Mouse (Mus musculus) testis, adult 2 months (tissue): Measurements from ENCODE around the gene Uvrag. TPM values are rescaled to one million over a fixed set of nuclear protein-coding genes. Genes with fewer than 3 reads are reported as not detected.

Experiments
- H3K27ac ChIP-seq: fragments of 200-500 bp; 2 replicates; pipeline ENCODE4 v1.5.1; 2012; ENCODE audit warnings: low read depth, low read length; ENCODE audit not compliant: control insufficient read depth, insufficient read depth
- H3K27me3 ChIP-seq: fragments of 200-500 bp; 2 replicates; pipeline ENCODE4 v1.6.1; 2012; ENCODE audit warnings: mild to moderate bottlenecking, low read length, moderate library complexity; ENCODE audit not compliant: control insufficient read depth, insufficient read depth
- H3K36me3 ChIP-seq: fragments of 200-500 bp; 2 replicates; pipeline ENCODE4 v1.6.1; 2012; ENCODE audit warnings: mild to moderate bottlenecking, low read length; ENCODE audit not compliant: control insufficient read depth, insufficient read depth
- H3K4me1 ChIP-seq: fragments of 200-500 bp; 2 replicates; pipeline ENCODE4 v1.6.1; 2012; ENCODE audit warnings: low read length; ENCODE audit not compliant: control insufficient read depth, insufficient read depth
- H3K4me3 ChIP-seq: fragments of 200-500 bp; 2 replicates; pipeline ENCODE4 v1.5.1; 2012; ENCODE audit warnings: low read depth, mild to moderate bottlenecking, low read length, moderate library complexity, mixed read lengths; ENCODE audit not compliant: control insufficient read depth
- CTCF ChIP-seq: fragments of 200-500 bp; IDR thresholded peaks from 2 replicates; pipeline ENCODE4 v1.5.1; 2012; ENCODE audit warnings: low read depth, mild to moderate bottlenecking, inconsistent platforms, low read length, moderate library complexity; ENCODE audit not compliant: control insufficient read depth, insufficient read depth, insufficient replicate concordance
- POLR2A ChIP-seq: fragments of 200-500 bp; IDR thresholded peaks from 2 replicates; pipeline ENCODE4 v1.6.1; 2012; ENCODE audit warnings: low read depth, mild to moderate bottlenecking, inconsistent platforms, low read length, moderate library complexity; ENCODE audit not compliant: control insufficient read depth
- polyA plus RNA-seq: library from polyadenylated mRNA; depleted of rRNA; stranded (reverse); fragments of >200 nt; gene quantifications from 2 replicates; pipeline ENCODE4 v1.2.3, GENCODE M21; 2012

Uvrag gene
- polyA plus RNA-seq, 1 experiment = 2.6 TPM

DNA sequence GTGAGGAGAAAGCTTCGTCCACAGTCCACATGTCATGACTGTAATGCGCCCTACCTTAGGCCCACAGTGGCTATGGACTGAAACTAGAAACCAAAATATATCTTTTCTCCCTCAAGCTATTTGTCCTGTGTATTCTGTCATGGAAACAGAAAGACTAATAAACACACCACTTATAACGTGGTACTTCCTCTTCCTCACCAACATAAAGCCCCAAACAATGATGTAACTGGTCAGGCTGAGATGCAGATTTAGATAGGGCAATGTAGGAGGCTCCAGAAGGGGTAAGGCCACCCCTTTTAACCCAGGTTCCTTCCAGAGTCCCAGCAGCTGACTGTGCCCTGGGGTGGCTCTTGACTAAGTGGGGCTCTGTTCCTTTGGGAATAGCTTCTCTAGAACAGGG, 91.0 kb downstream of the Uvrag start:
- H3K36me3 ChIP-seq = no peaks in the 10 kb centered on the region

DNA sequence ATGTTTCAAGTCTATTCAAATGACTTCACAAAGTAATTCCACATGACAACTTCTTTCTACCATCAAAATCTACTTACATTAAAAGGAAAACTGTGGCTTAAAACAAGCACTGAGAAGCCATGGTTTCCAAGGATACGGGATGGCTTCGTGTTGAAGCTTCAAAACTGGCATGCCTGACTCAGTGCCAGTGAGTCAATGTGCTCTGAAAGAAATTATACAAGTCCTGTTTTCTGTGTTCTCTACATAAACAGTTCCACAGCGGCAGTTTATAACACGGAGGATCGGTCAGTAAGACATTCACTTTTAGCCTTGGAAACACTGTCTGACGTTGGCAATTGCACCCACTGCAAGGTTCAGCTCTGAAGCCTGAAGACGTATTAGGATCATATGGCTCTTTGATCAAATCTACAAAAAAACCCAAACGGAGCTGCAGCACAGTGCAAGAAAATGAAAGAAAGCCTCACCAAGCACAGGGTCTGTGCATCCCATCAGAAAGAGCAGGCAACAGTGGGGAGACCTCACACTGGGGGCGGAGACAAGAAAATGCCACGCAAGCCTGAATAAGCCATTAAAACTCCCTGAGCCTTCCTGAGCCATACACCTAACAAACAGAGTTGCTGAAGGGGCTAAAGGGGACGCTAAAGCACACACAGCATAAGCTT, 94.3 kb downstream of the Uvrag start:
- TF ChIP-seq CTCF (no peak), POLR2A (no peak)
- Histone ChIP-seq H3K27ac (no peak overlapping the region), H3K27me3 (no peaks in the 10 kb centered on the region), H3K4me1 (no peaks in the 10 kb centered on the region), H3K4me3 (no peak overlapping the region), H3K36me3 (no peaks in the 10 kb centered on the region)

More for the DNA sequence above, 91.0 kb downstream of the Uvrag start:
- TF ChIP-seq CTCF = no peak
- no peak for TF ChIP-seq POLR2A
- Histone ChIP-seq H3K4me3 (no peak overlapping the region), H3K27me3 (no peaks in the 10 kb centered on the region), H3K27ac (no peak overlapping the region), H3K4me1 (no peaks in the 10 kb centered on the region)

DNA sequence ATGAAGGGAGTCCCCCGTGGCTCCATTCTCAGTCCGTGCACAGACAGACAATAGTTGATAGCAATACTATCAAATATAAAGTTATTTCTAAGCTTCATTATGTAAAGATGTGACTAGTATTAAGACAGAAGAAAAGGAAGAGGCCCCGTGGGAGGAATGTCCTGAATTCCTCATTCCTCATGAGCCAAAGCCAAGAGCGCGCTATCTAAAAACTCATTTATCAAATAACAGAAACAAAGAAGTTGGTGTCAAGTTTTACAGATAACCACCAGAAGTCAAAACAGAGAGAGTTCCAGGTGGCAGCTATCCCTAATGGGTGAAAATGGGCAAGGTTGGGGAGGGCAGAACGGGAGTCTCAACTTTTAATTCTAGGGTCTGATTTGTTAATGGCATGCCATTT, 95.4 kb downstream of the Uvrag start:
- no peaks in the 10 kb centered on the region for H3K36me3 ChIP-seq
- TF ChIP-seq POLR2A = no peak
- no peak for TF ChIP-seq CTCF
- H3K4me3 ChIP-seq = no peak overlapping the region
- no peaks in the 10 kb centered on the region for H3K4me1 ChIP-seq
- no peaks in the 10 kb centered on the region for H3K27me3 ChIP-seq
- no peak overlapping the region for H3K27ac ChIP-seq

DNA sequence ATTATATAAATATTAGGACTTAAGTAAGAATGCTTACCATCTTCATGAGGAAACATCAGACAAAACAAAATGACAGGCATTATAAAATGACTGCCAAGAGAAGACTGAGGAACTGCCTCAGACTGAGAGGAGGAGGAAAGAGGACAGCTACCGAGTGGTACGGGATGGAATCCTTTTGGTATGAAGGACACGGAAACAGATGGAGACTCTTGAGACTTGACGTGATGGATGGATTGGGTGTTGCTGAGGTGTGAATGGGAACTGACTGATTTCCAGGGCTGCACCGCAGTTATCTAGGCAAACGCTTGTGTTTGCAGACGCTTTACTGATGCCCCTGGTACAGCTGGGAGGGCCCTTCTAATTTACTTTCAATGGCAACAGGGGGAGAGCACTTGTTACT, 97.0 kb downstream of the Uvrag start:
- Histone ChIP-seq H3K27ac (no peak overlapping the region), H3K27me3 (no peaks in the 10 kb centered on the region), H3K36me3 (no peaks in the 10 kb centered on the region), H3K4me3 (no peak overlapping the region), H3K4me1 (no peaks in the 10 kb centered on the region)
- TF ChIP-seq POLR2A (no peak), CTCF (no peak)

DNA sequence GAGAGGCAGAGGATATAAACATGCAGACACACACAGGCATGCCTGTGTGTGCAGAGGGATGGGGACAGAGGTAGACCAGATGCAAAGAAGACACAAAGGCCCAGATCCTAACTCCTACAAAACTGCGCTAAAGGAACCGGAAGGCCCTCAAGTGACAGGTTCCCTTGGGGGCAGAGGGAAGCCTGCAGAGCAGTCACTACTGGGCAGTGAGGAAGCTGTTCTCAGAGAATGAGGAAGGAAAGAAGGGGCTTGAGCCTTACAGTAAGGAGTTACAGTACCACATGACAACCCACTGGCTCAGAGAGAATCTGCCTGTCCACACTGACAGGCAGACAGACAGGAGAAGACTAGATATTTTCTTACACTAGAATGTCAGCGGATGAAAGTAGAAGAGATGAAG, 97.6 kb downstream of the Uvrag start:
- H3K4me1 ChIP-seq = no peaks in the 10 kb centered on the region
- no peak overlapping the region for H3K4me3 ChIP-seq
- H3K27me3 ChIP-seq = no peaks in the 10 kb centered on the region
- no peak overlapping the region for H3K27ac ChIP-seq
- H3K36me3 ChIP-seq = no peaks in the 10 kb centered on the region
- TF ChIP-seq POLR2A (no peak), CTCF (no peak)

DNA sequence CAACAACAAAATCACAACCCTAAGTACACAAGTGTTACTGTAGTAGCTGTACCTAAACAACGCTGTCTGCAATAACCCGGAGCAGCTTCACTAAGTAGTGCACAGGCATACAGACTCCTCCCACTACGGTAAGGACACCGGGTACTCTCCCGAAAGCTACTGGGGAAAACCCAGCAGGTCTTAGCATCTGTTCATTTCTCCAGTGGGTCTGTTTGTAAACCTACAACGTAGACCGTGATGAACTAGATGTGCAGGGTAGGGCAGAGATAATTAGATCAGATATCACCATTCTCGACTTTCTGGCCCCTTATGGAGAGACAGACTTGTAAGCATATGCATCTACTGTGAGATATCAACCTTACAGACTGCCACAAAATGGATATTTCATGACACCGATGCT, 99.1 kb downstream of the Uvrag start:
- no peaks in the 10 kb centered on the region for H3K4me1 ChIP-seq
- no peaks in the 10 kb centered on the region for H3K36me3 ChIP-seq
- H3K4me3 ChIP-seq = no peak overlapping the region
- no peak for TF ChIP-seq POLR2A
- no peak for TF ChIP-seq CTCF
- H3K27ac ChIP-seq = no peak overlapping the region
- no peaks in the 10 kb centered on the region for H3K27me3 ChIP-seq

DNA sequence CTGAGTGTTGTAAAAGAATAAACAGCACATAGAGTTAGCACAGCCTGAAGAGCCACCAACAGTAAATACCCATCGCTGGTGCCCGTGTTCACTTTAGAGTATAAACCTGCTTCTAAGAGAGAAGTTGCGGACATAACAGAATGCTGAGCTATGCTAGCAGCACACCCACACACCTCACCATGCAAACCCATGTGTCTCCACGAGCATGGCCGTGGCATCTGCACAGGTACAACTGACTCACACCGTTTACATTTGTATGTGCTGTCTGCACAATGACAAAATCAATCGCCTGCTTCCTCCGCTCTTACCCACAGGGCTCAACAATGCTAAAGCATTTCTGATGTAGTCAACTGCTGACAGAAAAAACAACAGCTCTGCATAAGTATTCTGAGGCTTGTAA, 101.0 kb downstream of the Uvrag start:
- Histone ChIP-seq H3K4me3 (no peak overlapping the region), H3K27ac (no peak overlapping the region), H3K36me3 (no peaks in the 10 kb centered on the region), H3K4me1 (no peaks in the 10 kb centered on the region), H3K27me3 (no peaks in the 10 kb centered on the region)
- no peak for TF ChIP-seq CTCF
- TF ChIP-seq POLR2A = no peak

DNA sequence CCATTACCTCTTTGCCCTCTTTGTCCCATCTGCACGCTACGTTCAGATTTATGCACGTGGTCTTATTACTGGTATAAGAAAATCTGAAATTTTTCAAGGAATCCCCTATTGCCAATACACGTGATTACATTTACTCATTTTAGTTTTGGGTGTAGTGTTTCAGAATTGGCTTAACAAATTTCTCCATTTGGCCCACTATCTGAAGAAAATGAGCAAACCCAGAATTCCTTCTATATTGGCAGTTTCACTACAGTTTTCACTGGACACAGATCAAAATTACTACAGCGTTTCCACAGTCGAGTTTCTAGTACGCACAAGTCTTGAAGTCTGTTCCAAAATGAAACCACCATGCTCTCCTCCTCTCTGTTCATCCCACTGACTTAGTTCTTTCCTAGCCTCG, 104.7 kb downstream of the Uvrag start:
- H3K36me3 ChIP-seq = no peaks in the 10 kb centered on the region
- no peak overlapping the region for H3K27ac ChIP-seq
- TF ChIP-seq POLR2A (no peak), CTCF (no peak)
- no peaks in the 10 kb centered on the region for H3K4me1 ChIP-seq
- no peaks in the 10 kb centered on the region for H3K27me3 ChIP-seq
- H3K4me3 ChIP-seq = no peak overlapping the region

DNA sequence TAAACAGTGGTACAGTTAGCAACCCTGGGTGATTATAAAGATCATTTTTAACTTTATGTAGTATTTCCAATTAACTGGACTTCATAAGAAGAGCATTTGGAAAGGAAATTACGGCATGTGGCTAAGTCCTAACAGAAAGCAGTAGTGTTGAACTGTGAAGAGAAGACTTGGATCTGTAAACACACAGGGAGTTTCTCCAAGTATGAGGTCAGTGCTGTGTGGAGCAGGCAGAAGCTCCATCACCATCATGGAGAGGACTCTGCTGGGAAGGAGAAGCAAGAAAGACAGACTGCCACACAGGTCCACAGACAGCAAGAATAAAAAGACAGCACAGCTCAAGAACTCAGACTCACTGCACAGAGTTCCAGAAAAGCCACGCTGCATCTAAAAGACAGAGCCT, 106.0 kb downstream of the Uvrag start:
- Histone ChIP-seq H3K4me3 (no peak overlapping the region), H3K27ac (no peak overlapping the region), H3K27me3 (no peaks in the 10 kb centered on the region), H3K4me1 (no peaks in the 10 kb centered on the region), H3K36me3 (no peaks in the 10 kb centered on the region)
- no peak for TF ChIP-seq POLR2A
- TF ChIP-seq CTCF = no peak
